Mouse (Mus musculus) heart, postnatal 0 days (tissue): ENCODE measurements around the gene Olfml2b.

Experiments
- CTCF ChIP-seq: IDR thresholded peaks from 2 replicates; pipeline ENCODE4 v1.5.1; 2016; ENCODE audit warnings: antibody characterized with exemption, control low read depth, low read depth
- EP300 ChIP-seq: IDR thresholded peaks from 2 replicates; pipeline ENCODE4 v1.6.1; 2016; ENCODE audit warnings: antibody characterized with exemption, low read depth

GRCm38 (mm10) chr1:170679624-170680023 is 35.3 kb downstream of the Olfml2b start:
- no peak for TF ChIP-seq CTCF
- TF ChIP-seq EP300: no peak
